Mouse (Mus musculus) left cerebral cortex, adult 9 months (tissue): ENCODE data around the gene Gm44503.

Source experiments
- DNase-seq, 2 experiments: peaks; one replicate each; pipeline ENCODE4 v3.0.0; 2022; ENCODE audit warnings: low spot score in 2 of 2

The Gm44503 gene

DNA sequence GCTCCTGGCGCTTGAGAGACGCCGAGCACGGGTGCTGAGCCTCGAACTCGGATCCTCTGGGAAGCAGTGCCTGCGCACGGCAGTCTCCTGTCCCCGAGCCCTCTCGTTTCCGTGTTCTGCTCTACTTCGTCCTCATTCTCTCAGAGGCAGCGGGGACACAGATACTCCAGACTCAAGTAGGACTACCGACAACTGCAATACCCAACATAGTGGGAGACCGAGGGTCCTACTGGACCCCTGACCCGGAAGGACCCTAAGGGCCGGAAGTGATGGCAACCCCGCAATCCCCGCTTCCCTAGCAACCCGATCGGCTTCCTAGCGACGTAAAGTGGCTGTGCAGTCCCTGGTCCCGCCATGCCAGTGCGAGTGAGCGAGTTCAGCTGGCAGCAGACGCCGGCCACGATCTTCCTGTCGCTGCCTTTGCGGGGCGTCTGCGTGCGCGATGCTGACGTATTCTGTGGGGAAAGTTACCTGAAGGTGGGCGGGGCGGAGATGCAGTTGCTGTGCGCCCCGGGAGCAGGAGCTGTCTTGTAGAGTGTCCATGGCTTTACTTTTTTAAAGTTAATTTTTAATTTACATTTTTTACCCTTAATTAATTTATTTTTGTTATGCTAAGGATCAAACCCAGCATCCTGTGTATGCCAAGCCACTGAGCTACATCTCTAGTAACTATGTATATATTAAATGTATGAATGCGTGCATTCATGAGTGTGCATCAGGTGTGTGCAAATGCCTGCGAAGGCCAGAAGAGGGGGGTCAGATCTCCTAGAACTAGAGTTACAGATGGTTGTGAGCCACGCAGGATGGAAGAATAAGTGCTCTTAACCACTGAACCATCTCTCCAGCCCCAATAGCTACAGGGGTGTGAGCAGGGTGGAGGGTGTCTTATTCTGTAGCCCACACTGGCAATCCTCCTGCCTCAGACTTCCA is at the start of gene Gm44503, which contains the start of gene Dyx1c1:
TSS of gene Gm44503 (plus strand) at position 332 of the 930 bp plus-strand sequence.
TSS of gene Dyx1c1 (plus strand) at position 265 of the 930 bp plus-strand sequence.
- peak; percentile 43 to 76 for DNase-seq

DNA sequence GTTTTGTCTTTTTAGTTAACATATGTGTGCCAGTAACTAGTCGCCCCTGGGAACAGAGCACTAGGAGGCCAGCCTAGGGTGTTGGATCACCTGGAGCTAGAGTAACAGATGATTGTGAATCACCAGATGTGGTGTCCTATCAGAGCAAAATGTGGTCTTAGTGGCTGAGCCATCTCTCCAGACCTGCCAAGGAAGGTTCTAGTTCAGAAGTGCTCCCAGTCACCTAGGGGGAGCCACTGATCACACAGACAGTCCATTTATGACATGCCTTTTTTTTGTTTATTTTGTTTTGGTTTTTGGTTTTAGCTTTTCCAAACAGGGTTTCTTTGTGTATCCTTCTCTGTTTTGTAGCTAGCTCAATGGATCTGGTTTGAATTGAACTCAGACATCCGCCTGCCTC is 47.3 kb upstream of the Gm44503 start:
- no peak for DNase-seq

DNA sequence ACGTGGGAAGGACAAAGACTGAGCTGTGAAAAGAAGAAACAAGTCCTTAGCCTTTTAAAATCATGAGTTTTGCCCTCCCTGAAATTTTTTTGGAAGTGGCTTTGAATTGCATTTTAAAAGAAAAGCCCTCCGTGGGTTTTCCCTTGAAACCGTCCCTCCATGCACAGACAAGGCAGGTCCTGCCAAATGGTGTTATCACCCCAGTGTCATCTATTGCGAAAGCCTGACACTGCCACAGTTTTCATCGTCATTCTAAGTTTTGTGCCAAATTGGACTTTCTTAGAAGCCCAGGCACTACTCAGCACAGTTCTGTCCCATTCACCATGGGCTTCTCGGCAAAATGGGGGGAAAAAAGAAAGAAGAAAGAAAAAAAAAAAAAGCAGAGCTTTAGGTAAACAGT is 45.1 kb upstream of the Gm44503 start:
- DNase-seq = no peak

DNA sequence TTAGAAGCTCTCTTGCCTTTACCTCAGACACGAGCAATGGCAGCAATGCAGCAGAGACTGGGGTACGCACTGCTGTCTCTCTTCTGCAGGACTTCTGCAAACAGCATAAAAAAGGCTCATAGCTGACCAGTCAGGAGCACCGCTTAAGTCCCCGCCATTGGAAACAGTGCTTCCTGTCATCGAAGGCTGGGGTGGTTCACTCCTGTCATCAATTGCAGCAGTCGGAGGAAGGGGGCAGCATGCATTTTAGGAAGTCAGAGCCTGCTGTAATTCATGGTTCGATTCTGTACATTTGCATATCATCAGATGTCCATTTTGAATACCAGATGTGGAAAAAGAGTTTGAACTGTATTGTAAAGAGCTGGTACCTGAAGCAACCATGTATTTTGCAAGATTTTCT is 42.9 kb upstream of the Gm44503 start:
- DNase-seq = no peak

DNA sequence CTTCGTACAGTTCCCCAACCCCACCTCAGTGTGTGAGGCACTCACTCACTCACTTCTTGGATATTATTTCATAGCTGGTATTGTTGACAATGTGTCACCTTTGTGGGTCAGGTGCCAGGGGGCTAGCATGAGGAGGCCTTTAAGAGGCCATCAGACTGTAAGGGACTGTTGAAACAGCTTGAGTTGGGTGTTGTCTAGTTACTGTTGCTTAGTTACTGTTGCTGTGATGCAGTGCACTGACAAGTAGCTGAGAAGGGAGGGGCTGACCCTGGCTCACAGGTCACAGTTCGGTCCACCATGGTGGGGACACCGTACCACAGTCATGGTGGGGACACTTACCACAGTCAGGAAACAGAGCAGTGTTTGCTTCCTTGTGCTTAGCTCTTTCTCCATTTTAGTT is 35.6 kb upstream of the Gm44503 start:
- DNase-seq = no peak

DNA sequence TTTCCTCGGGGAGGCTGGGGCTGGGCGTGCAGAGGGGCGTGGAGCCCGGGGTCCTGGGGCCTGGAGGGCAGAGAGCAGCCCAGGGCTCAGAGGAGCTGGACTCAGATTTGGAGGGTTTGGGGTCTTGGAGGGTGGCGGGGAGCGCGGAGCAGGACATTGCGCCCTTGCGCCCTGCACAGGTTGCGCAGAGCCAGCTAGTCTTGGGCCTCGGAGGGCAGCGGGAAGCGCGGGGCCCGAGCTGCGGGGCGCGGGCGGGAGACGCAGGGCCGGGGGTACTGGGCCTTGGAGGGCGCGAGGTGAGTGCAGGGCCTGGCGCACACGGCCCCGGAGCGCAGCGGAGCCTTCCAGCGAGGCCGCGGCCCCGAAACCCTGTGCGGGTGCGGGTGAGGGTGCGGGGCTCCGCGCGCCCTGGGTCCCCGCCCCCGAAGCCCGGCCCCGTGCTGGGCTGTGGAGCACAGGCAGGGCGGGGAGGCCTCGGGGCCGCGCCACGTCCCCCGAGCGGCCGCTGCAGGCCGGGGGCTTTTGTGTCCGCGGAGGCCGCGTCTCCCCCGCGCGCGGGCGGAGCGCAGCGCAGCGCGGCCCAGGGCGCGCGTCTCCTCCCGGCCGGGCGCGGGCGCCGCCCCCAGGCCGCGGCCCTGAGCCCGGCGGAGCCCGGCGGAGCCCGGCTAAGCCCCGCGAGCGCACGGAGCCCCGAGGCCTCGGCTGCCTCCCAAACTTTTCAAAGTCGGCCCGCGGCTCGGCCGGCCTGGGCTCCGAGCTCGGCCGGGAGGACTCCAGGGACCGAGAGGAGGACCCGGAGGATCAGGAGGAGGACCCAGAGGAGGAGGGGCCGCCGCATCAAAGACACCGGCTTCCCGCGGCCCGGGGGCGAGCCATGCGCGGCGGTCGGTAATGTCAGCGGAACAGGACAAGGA is 33.4 kb upstream of the Gm44503 start, which contains the start of gene Pygo1:
TSS of gene Pygo1 (plus strand) at position 625 of the 914 bp plus-strand sequence.
- peak in 1 of 2 experiments; percentile 17 for DNase-seq

DNA sequence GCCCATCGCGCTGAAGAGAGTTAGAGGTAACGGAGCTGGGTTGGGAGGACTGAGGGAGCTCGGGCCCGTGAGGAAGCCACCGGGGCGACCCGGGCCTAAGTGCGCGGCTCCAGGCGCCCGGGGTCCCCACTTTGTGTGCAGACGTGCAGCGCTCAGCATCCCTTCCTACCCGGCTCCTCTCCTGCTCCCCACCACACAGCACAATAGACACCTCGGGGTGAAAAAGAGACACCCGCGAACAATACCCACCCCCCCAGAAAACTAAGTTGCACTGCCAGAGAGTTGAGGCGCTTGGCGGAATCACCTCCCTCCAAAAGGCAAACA is 32.8 kb upstream of the Gm44503 start:
- no peak for DNase-seq

DNA sequence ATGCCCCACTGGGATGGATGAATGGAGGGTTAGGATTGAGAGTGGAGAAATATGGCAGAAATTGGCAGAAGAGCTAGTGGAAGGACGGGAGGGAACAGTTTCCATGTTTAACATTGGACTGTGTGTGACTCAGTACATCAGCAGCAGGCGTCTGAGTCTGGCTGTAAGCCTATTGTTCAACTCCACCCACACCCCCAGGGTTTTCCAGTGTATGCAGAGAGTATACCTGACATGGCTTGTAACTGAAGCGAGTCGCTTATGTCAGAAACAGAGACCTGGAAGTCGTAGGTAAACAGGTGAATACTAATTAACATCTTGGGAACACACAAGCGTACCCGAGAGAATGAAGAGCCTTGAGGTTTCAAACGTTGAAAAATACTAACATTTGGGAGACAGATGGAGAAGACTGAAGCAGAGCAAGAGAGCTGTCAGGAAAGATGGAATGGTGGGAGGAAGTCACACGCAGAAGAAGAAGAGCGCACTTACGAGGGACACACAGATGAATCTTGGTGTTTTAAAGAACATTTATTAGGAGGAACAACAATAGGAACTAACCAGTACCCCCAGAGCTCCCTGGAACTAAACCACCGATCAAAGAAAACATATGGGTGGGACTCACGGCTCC is 27.4 kb upstream of the Gm44503 start:
- DNase-seq = peak; percentile 38 to 80

DNA sequence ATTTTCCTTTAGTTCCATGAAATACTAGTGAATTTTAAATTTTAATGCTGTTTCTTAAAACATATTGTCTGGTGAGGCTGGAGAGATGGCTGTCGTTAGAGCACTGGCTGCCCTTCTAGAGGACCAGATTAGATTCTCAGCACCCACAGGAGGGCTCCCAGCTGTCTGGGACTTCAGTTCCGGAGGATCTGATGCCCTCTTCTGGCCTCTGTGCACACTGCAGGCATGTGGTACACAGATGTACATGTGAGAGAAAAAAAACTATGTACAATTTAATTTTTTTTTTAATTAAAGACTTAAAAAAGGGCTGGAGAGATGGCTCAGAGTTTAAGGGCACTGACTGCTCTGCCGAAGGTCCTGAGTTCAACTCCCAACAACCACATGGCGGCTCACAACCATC is 23.3 kb upstream of the Gm44503 start:
- DNase-seq = no peak

DNA sequence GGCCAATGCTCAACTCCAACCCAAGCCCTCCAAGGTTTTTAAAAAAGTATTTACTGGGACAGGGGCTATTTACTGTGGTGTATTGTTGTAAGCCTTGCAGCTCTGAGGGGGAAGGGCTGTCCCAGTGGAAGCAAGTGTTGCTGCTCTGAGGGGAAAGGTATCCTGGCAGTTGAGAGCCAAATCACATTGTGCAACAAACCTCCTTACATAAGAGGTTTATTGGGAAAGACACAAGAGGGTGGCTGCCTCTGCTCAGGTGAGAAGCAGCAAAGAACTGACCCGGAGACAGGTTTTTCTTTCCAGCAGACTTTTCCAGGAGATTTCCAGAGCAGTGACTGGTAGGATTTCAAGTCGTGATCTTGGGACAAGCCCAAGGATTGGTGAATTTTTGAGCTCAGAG is 22.4 kb upstream of the Gm44503 start:
- no peak for DNase-seq

DNA sequence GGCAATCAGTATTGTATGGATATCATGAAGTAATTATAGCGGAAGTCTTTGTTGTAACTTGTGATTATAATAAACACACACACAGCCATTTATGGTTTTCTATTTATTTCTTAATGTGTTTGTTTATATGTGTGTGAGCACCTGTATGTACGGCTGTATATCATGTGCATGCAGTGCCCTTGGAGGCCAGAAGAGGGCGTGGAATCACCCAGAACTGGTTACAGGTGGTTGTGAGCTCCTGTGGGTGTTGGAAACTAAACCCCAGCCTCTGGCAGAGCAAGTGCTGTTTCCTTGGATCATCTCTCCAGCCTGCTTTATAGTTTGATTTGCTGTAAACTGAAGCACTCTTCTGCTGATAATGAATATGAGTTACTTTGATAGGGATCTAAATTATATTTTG is 15.2 kb upstream of the Gm44503 start:
- no peak for DNase-seq

DNA sequence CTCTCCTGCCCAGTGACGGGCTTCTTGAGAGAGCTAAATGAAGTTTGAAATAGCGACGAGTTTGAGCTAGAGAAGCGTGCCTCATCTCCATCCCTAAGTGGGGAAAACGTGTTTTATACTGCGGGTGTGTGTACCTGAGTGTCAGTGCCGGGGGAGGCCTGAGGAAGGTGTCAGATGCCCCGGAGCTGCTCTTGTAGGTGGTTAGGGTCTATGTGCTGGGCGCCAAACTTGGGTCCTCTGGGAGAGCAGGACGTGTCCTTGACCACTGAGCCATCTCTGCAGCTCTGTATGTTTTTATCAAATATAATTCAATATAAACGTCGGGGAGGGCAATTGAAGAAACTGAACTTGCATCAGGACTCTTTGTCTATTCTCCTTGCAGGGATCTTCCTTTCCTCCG is 14.4 kb upstream of the Gm44503 start:
- no peak for DNase-seq

DNA sequence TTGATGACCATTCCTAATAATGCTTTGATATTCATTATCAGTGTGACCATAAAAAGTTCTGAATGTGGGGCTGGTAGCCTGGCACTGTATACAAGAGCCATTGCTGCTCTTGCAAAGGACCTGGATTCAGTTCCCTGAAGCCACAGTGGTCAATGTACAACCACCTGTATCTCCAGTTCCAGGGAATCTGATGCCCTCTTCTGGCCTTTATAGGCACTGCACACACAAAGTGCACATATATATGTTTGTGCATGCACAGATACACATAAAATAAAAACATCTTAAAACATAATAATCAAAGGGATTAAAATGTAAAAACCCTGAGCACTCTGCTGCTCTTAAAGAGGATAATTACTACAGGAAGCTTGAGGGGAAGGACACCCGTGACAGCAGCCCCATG is 11.6 kb upstream of the Gm44503 start:
- no peak for DNase-seq

DNA sequence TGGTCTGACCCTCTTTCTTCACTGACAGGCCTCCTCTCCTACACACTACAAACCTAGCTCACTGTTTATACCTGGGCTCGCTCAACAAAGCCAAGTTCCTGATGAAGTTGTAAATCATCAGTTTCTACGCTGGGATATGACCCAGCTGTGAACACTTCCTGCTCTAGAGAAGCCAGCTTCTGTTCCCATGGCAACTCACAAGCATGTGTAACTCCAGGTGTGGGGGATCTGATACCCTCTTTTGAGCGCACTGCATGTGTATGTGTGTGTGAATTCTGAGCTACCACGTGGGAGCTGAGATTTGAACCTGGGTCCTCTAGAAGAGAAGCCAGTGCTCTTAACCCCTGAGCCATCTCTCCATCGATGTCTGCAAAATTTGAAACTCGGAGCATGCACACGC is 9.1 kb upstream of the Gm44503 start:
- DNase-seq = no peak

DNA sequence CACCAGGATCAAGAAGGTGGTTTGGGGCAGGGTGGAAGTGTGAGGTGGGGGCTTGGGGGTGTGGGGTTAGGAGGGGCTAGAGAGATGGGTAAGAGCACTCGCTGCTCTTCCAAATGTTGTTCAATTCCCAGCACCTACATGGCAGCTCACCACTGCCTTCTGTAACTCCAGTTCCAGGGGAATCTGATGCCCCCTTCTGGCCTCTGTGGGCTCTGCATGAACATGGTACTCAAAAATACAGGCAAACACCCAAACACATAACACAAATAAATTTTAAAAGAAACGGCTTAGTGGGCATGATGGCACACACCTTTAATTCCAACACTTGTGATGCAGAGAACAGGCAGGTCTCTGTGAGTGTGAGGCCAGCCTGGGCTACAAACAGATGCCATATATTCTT is 3.9 kb upstream of the Gm44503 start:
- DNase-seq = no peak

DNA sequence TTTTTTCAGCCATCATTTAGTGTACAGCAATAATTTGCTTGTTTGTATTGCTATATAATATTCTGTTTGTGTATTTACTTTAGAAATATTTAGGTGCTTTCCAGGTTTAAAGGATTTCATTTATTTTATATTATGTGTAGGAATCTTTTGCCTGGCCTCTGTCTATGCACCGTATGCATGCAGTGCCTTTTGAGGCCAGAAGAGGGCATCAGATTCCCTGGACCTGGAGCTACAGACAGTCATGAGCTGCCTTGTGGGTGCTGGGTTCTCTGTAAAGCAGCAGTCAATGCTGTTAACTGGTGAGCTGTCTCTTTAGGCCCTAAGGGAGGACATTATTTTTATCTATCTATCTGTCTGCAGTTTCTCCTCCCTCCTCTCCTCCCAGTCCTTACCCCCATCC is 3.1 kb upstream of the Gm44503 start:
- peak in 1 of 2 experiments; percentile 38 for DNase-seq

DNA sequence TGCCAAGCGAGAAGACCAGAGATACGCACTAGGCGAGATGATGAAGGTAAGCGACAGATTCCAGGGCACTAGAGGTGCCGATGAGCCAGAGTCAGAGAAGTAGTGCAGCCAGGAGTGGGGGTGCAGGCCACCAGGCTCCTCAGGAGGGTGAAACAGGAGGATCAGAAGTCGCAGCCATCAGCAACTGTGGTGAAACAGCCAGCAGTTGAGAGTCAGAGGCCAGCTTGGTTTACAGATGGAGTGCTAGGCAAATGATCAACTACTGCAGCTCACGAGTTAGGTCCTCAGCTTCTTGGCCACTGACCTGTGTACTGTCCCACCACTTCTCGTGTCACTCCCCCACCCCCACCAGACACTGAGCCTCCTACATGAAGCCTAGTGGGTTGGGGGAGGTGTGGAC is 2.7 kb downstream of the Gm44503 start:
- DNase-seq = no peak

DNA sequence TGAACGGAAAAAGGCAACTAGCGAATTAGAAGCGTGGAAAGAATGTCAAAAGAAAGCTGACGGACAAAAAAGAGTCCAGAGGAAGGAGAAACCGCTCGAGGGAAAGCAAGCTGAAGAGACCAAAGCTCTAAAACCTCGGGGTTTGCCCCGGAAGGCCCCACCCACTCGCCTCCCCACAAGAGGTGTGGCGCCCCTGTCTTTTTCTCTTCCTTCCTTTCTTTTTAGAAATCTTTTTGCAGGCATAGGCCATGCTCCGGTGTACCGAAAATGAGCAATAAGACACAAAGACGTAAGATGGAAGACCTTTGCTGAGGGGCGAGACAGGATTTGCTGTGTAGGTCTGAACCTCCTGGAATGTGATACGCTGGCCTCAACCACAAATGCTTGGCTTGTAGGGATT is 3.3 kb downstream of the Gm44503 start:
- no peak for DNase-seq

DNA sequence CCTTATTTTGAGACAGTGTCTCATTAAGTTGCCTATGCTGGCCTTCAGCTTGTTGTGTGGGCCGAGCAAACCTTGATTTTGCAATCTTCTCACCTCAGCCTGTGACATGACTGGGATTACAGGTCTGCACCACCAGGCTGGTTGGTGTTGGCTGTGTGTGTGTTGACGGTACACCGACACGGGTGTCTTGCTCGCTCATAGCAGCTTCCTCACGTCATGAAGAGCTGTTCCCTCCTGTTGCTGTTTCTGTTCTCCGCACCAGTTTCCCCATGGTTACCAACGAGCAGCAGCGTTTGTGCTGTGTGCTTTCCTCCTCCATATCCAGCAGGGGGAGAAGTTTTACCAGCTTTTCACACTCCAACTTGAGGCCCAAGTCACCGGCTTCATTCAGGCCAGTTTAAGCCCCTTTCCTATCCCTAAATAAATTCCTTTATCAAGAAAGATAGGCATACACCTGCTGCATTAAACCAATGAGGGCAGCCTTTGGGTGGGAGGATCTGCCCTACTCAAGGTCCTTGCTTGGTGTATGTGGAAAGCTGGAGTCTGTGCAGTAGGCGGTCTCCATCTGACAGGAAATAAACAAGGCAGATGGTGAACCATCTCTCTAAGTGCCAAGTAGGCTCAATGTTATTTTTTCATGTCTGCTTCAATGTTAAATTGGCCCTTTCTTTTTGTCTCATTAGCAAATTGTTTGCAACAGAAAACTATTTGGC is 9.9 kb downstream of the Gm44503 start:
- DNase-seq = peak; percentile 65 to 81

DNA sequence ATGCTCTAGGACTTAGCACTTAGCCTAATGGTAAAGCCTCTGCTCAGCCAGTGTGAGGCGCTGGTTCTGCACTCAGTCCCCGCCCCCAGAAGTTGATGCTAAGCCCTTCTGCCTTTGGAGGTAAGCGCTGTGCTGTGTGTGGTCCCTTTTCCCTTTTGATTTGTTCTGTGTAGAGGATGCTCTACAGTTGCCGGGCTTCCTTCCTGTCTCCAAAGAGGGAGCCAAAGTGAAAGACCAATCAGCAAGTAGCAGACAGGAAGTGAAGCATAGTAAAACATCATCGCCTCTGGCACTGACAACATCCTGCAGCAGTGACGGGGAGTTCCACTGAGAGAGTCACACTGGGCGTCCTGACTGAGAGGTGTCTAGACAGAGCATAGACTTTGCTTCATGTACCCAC is 11.2 kb downstream of the Gm44503 start:
- no peak for DNase-seq

DNA sequence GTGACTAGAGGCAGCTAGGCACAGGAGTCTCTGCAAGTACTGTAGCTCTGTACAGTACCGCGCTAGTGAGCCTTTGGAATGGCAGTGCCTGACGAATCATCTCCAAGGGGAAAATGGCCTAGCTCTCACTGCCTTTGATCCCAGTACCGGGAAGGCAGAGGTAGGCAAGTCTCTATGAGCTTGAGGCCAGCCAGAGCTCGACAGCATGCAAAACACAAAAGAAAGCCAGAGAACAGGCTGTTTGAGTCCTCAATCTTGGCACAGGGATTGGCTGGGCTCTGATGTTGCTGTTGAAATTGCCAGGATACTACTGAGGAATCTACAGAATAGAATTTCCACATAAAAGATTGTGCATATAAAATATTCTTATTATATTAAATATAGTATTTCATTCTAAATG is 13.8 kb downstream of the Gm44503 start:
- no peak for DNase-seq

DNA sequence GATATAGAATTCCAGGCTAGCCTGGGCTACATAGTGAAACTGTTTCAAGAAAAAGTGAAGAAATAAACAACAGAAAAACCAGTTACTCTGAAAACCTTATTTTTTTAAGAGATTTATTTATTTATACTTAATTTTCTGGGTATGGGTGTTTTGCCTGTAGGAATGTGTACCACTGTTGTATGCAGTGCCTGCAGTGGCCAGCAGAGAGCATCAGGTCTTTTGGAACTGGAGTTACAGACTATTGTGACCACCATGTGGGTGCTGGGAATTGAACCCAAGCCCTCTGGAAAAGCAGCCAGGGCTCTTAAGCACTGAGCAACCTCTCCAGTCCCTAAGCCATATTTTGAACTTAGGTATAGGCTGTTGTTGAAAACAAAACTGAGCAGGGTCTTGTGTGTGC is 14.3 kb downstream of the Gm44503 start:
- DNase-seq = no peak
